Mouse (Mus musculus) MEL (cell line): ENCODE data around the gene Tepsin.

ENCODE experiments used
- BHLHE40 ChIP-seq: IDR thresholded peaks from 2 replicates; pipeline ENCODE4 v1.6.1; 2012; ENCODE audit warnings: low read depth, mild to moderate bottlenecking, inconsistent platforms, low read length, improper control_type of control experiment, borderline replicate concordance
- CHD2 ChIP-seq: IDR thresholded peaks from 2 replicates; pipeline ENCODE4 v1.6.1; 2011; ENCODE audit warnings: low read length, improper control_type of control experiment
- CTCF ChIP-seq, 3 experiments: IDR thresholded peaks in 2 of 3; conservative IDR thresholded peaks in 1 of 3; 2 replicates each; pipeline ENCODE4 v1.5.1; 2011 to 2012; ENCODE audit warnings: low read length in 3 of 3, low read depth in 2 of 3, mild to moderate bottlenecking in 2 of 3, improper control_type of control experiment in 1 of 3, inconsistent platforms in 1 of 3, mixed read lengths in 1 of 3, moderate library complexity in 1 of 3; ENCODE audit not compliant: control insufficient read depth in 1 of 3, insufficient read depth in 1 of 3, poor library complexity in 1 of 3, severe bottlenecking in 1 of 3
- MAFK ChIP-seq: IDR thresholded peaks from 2 replicates; pipeline ENCODE4 v1.6.1; 2011; ENCODE audit warnings: low read depth, mild to moderate bottlenecking, low read length, improper control_type of control experiment, borderline replicate concordance
- MAX ChIP-seq: IDR thresholded peaks from 2 replicates; pipeline ENCODE4 v1.6.1; 2011; ENCODE audit warnings: low read length, improper control_type of control experiment
- MEF2A ChIP-seq: IDR thresholded peaks from 2 replicates; pipeline ENCODE4 v1.6.1; 2014; ENCODE audit warnings: low read depth, mild to moderate bottlenecking, inconsistent platforms, low read length, improper control_type of control experiment; ENCODE audit not compliant: poor library complexity, insufficient replicate concordance, severe bottlenecking; ENCODE audit errors: extremely low read depth
- POLR2A ChIP-seq, 2 experiments: IDR thresholded peaks; 2 replicates each; pipeline ENCODE4 v1.6.1; 2011 to 2012; ENCODE audit warnings: low read length in 2 of 2, mild to moderate bottlenecking in 2 of 2, control low read depth in 1 of 2, improper control_type of control experiment in 1 of 2, low read depth in 1 of 2, moderate library complexity in 1 of 2; ENCODE audit not compliant: control insufficient read depth in 1 of 2, insufficient read depth in 1 of 2, poor library complexity in 1 of 2
- SIN3A ChIP-seq: IDR thresholded peaks from 2 replicates; pipeline ENCODE4 v1.6.1; 2012; ENCODE audit warnings: low read length, improper control_type of control experiment, inconsistent platforms

DNA sequence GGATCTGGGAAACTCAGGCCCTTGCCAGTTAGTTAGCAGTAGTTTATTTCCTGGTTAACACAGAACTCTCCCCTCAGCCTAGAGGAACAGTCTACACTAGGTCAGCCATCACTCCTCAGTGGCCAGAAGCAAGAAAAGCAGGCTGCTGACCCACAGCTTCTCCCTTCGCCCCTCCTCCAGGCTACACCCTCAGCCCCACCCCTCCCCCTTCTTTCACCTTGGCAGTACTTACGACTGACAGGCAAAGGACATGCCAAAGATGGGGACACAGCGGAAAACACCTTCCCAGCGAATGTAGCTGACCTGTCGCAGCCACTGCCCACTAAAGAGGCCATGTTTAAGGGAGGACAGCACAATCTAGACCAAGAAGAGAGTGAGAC, 39.1 kb upstream of the Tepsin start:
- TF ChIP-seq MEF2A = no peak
- no peak for TF ChIP-seq CTCF (IDR thresholded peaks at IDR 0.05 in 2 of 3, conservative IDR thresholded peaks at IDR 0.05 in 1 of 3; ENCODE audit: control insufficient read depth in 1 of 3, insufficient read depth in 1 of 3, low read depth in 2 of 3, low read length in 3 of 3, poor library complexity in 1 of 3, severe bottlenecking in 1 of 3)
- no peak for TF ChIP-seq SIN3A
- no peak for TF ChIP-seq POLR2A (IDR thresholded peaks at IDR 0.05; ENCODE audit: control insufficient read depth in 1 of 2, insufficient read depth in 1 of 2, low read depth in 1 of 2, low read length in 2 of 2, poor library complexity in 1 of 2)
- TF ChIP-seq BHLHE40 = no peak
- TF ChIP-seq CHD2 = no peak
- no peak for TF ChIP-seq MAX
- no peak for TF ChIP-seq MAFK
